24 mouse cellular contexts compared by ENCODE assay signal in the genomic region with DNA sequence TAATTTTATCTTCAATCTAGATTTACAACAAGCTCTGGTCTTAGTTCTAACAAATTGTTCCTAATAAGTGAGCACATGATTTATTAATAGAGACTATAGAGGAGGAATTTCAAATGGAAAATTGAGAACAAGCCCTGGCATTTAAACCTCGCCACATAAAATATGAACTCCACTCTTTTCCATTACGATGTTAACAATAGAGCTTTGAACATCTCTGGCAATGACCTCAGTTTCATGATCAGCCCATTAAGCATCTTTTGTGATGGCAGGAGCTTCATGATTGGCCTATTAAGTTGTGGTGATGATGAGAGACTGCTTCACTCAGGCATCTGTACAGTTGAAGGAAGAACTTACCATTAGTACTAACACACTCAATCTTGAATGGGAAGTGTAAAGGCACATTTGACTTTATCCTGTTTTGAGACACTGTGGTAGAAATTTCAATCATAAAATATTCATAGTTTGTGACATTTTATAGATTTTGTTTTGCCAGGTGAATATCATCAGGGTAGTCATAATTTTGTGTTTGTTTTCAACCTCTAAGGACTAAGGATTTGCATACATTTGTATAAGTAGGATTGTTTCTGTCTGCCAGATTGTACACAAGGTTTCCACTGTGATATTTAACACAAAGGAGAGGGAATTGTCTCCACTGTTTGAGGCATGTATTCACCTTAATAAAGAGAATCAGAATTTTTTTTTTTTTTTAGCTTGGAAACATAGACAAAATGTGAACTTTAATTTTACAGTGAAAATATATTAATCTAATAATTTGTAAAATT.
"Had no signal": no experiment of that assay in that cellular context is flagged by ENCODE, and none has a peak within 500 bp of the region (broad histone marks: within the 10 kb centered on the region; RNA-seq: fewer than 3 reads in every experiment).

No protein-coding gene starts in this region.

- H3K4me3 ChIP-seq: heart, adult 2 months; heart, embryonic 13.5 days; heart, embryonic 15.5 days; hindbrain, embryonic 13.5 days; hindbrain, embryonic 15.5 days; kidney, embryonic 15.5 days; left cerebral cortex, adult 2 months; limb, embryonic 13.5 days had no signal

- H3K9ac ChIP-seq: forebrain, postnatal 0 days; heart, embryonic 13.5 days; heart, embryonic 15.5 days; hindbrain, embryonic 13.5 days; hindbrain, embryonic 15.5 days; kidney, embryonic 15.5 days; limb, embryonic 13.5 days had no signal

- H3K27ac ChIP-seq: heart, adult 2 months; heart, embryonic 13.5 days; heart, embryonic 15.5 days; hindbrain, embryonic 13.5 days; hindbrain, embryonic 15.5 days; hindbrain, postnatal 0 days; kidney, embryonic 15.5 days; kidney, postnatal 0 days; left cerebral cortex, adult 2 months; limb, embryonic 13.5 days had no signal

- ATAC-seq: forebrain, postnatal 0 days; hindbrain, postnatal 0 days; intestine, embryonic 16.5 days had no signal

- H3K27me3 ChIP-seq: heart, embryonic 13.5 days; heart, embryonic 15.5 days; hindbrain, embryonic 13.5 days; hindbrain, embryonic 15.5 days; kidney, embryonic 15.5 days; limb, embryonic 13.5 days had no signal

- H3K9me3 ChIP-seq: heart, embryonic 13.5 days; heart, embryonic 15.5 days; hindbrain, embryonic 13.5 days; hindbrain, embryonic 15.5 days; kidney, embryonic 15.5 days; limb, embryonic 13.5 days had no signal

- H3K4me1 ChIP-seq: heart, embryonic 13.5 days; heart, embryonic 15.5 days; hindbrain, embryonic 13.5 days; hindbrain, embryonic 15.5 days; kidney, embryonic 15.5 days; limb, embryonic 13.5 days had no signal

- H3K4me2 ChIP-seq: heart, embryonic 11.5 days; heart, embryonic 13.5 days; heart, embryonic 15.5 days; hindbrain, embryonic 13.5 days; hindbrain, embryonic 15.5 days; kidney, embryonic 15.5 days; limb, embryonic 13.5 days had no signal

- H3K36me3 ChIP-seq: heart, embryonic 13.5 days; heart, embryonic 15.5 days; hindbrain, embryonic 13.5 days; hindbrain, embryonic 15.5 days; kidney, embryonic 15.5 days; limb, embryonic 13.5 days had no signal

- DNase-seq: forebrain, postnatal 0 days; gastrocnemius, postnatal 14 days; gastrocnemius, postnatal 36 days; heart, adult 11 months; heart, adult 2 months; heart, postnatal 14 days; heart, postnatal 36 days; kidney, adult 11 months; kidney, adult 2 months; kidney, adult 9 months; kidney, postnatal 14 days; kidney, postnatal 36 days; liver had no signal
